Mouse (Mus musculus) erythroblast, embryonic 14.5 days (primary cell): Measurements from ENCODE around the gene Slc47a2. TPM values are rescaled to one million over a fixed set of nuclear protein-coding genes. Genes with fewer than 3 reads are reported as not detected.

Source experiments
- H3K27me3 ChIP-seq: 2 replicates; pipeline ENCODE4 v1.6.1; 2012; ENCODE audit warnings: inconsistent platforms; ENCODE audit not compliant: control insufficient read depth
- H3K36me3 ChIP-seq: 2 replicates; pipeline ENCODE4 v1.6.1; 2012; ENCODE audit warnings: mild to moderate bottlenecking, inconsistent platforms; ENCODE audit not compliant: control insufficient read depth
- H3K4me1 ChIP-seq: 2 replicates; pipeline ENCODE4 v1.6.1; 2012; ENCODE audit warnings: inconsistent platforms; ENCODE audit not compliant: control insufficient read depth
- H3K4me3 ChIP-seq: replicated peaks from 2 replicates; pipeline ENCODE3; 2012; ENCODE audit warnings: moderate library complexity, mild to moderate bottlenecking, inconsistent platforms
- H3K9me3 ChIP-seq: 2 replicates; pipeline ENCODE4 v1.6.1; 2012; ENCODE audit warnings: low read length, inconsistent platforms, mixed read lengths; ENCODE audit not compliant: control insufficient read depth
- GATA1 ChIP-seq: IDR thresholded peaks from 2 replicates; pipeline ENCODE4 v1.6.1; 2012; ENCODE audit warnings: low read length, inconsistent platforms, mixed read lengths
- TAL1 ChIP-seq: IDR thresholded peaks from 3 replicates; pipeline ENCODE4 v1.6.1; 2012; ENCODE audit warnings: low read length, inconsistent platforms, mixed read lengths
- polyA plus RNA-seq: library from polyadenylated mRNA; stranded (reverse); fragments of >175 nt; gene quantifications from 2 replicates; pipeline ENCODE4 v1.2.3, GENCODE M21; 2012

Gene Slc47a2
- polyA plus RNA-seq, 1 experiment = not detected

GRCm38 (mm10) chr11:61252807-61253206, 89.9 kb downstream of the Slc47a2 start:
- TF ChIP-seq GATA1 (no peak), TAL1 (no peak)
- Histone ChIP-seq H3K27me3 (no peaks in the 10 kb centered on the region), H3K36me3 (peaks cover 53% of the 10 kb centered on the region), H3K4me1 (peaks cover 3% of the 10 kb centered on the region; the same call in 1 of the 2 replicates), H3K4me3 (no peak overlapping the region), H3K9me3 (no peaks in the 10 kb centered on the region)

- peaks cover 53% of the 10 kb centered on the region for H3K36me3 ChIP-seq
- H3K4me3 ChIP-seq = no peak overlapping the region
- no peaks in the 10 kb centered on the region for H3K27me3 ChIP-seq
- H3K9me3 ChIP-seq = no peaks in the 10 kb centered on the region
- H3K4me1 ChIP-seq = peaks cover 3% of the 10 kb centered on the region; the same call in 1 of the 2 replicates
- no peak for TF ChIP-seq GATA1
- TF ChIP-seq TAL1 = no peak
These were observed 90.9 kb downstream of the Slc47a2 start for GRCm38 (mm10) chr11:61251741-61252140.

Other genes with a start within 250 kb of the Slc47a2 start
- gene Tnfrsf13b, start 216.1 kb downstream of the Slc47a2 start, polyA plus RNA-seq = 0.26 and 0.49 TPM in 2 replicates
- 0.28 and 0.31 TPM in 2 replicates for gene Usp22, start 167.8 kb downstream of the Slc47a2 start, polyA plus RNA-seq
- gene Aldh3a1, start 135.3 kb downstream of the Slc47a2 start, polyA plus RNA-seq = not detected in 2 replicates
- gene Aldh3a2, start 75.4 kb downstream of the Slc47a2 start, polyA plus RNA-seq = 0.12 TPM in 1 of 2 replicates, not detected in the other
- not detected in 2 replicates for gene Slc47a1, start 35.5 kb upstream of the Slc47a2 start, polyA plus RNA-seq
- gene Rnf112, start 111.3 kb upstream of the Slc47a2 start, polyA plus RNA-seq = not detected in 2 replicates
- not detected in 2 replicates for gene Mfap4, start 142.6 kb upstream of the Slc47a2 start, polyA plus RNA-seq
- 1.6 and 1.7 TPM in 2 replicates for gene Mapk7, start 151.5 kb upstream of the Slc47a2 start, polyA plus RNA-seq
- 0.41 and 0.48 TPM in 2 replicates for gene B9d1, start 162.3 kb upstream of the Slc47a2 start, polyA plus RNA-seq
- 0.06 TPM in 1 of 2 replicates, not detected in the other for gene Epn2, start 236.8 kb upstream of the Slc47a2 start, polyA plus RNA-seq